Mouse (Mus musculus) C2C12 (cell line): ENCODE measurements at regions not wholly inside any gene's neighbourhood (a gene's known extent, or its start where the extent isn't known, plus 50 kb on each side); places are given as distances from the start of the nearest gene placed in this dataset.

Experiments used
- H3K27me3 ChIP-seq: one replicate; pipeline ENCODE4 v1.6.1; 2011; ENCODE audit not compliant: control insufficient read depth, insufficient read depth, insufficient read length
- H3K36me3 ChIP-seq: one replicate; pipeline ENCODE4 v1.6.1; 2011; ENCODE audit not compliant: control insufficient read depth, insufficient read depth
- H3K4me3 ChIP-seq: one replicate; pipeline ENCODE4 v1.5.1; 2011; ENCODE audit warnings: mild to moderate bottlenecking, control low read depth; ENCODE audit not compliant: poor library complexity, insufficient read depth, severe bottlenecking
- H3K79me2 ChIP-seq: one replicate; pipeline ENCODE4 v1.6.1; 2011; ENCODE audit not compliant: control insufficient read depth, insufficient read depth
- H3K79me3 ChIP-seq: one replicate; pipeline ENCODE4 v1.6.1; 2011; ENCODE audit warnings: low read depth, control low read depth
- H3ac ChIP-seq: one replicate; pipeline ENCODE3; 2011; ENCODE audit warnings: low read depth; ENCODE audit not compliant: control insufficient read depth, insufficient read length
- CEBPB ChIP-seq: IDR thresholded peaks from one replicate; pipeline ENCODE4 v1.6.1; 2011; ENCODE audit warnings: low read depth, mild to moderate bottlenecking, control low read depth, moderate library complexity
- CTCF ChIP-seq: IDR thresholded peaks from one replicate; pipeline ENCODE4 v1.5.1; 2011; ENCODE audit not compliant: control insufficient read depth, insufficient read depth, insufficient read length
- FOSL1 ChIP-seq: IDR thresholded peaks from one replicate; pipeline ENCODE4 v1.8.0; 2011; ENCODE audit warnings: mild to moderate bottlenecking, low read length; ENCODE audit not compliant: poor library complexity, insufficient read depth, severe bottlenecking
- MAX ChIP-seq: IDR thresholded peaks from one replicate; pipeline ENCODE4 v1.6.1; 2011; ENCODE audit warnings: mild to moderate bottlenecking, control low read depth
- MYOD1 ChIP-seq: IDR thresholded peaks from one replicate; pipeline ENCODE4 v1.6.1; 2011; ENCODE audit warnings: low read depth; ENCODE audit not compliant: control insufficient read depth, insufficient read length
- MYOG ChIP-seq: IDR thresholded peaks from one replicate; pipeline ENCODE4 v1.6.1; 2011; ENCODE audit not compliant: control insufficient read depth, insufficient read length; ENCODE audit errors: extremely low read depth
- USF1 ChIP-seq: IDR thresholded peaks from one replicate; pipeline ENCODE4 v1.6.1; 2011; ENCODE audit warnings: low read depth, mild to moderate bottlenecking, control low read depth, moderate library complexity

DNA sequence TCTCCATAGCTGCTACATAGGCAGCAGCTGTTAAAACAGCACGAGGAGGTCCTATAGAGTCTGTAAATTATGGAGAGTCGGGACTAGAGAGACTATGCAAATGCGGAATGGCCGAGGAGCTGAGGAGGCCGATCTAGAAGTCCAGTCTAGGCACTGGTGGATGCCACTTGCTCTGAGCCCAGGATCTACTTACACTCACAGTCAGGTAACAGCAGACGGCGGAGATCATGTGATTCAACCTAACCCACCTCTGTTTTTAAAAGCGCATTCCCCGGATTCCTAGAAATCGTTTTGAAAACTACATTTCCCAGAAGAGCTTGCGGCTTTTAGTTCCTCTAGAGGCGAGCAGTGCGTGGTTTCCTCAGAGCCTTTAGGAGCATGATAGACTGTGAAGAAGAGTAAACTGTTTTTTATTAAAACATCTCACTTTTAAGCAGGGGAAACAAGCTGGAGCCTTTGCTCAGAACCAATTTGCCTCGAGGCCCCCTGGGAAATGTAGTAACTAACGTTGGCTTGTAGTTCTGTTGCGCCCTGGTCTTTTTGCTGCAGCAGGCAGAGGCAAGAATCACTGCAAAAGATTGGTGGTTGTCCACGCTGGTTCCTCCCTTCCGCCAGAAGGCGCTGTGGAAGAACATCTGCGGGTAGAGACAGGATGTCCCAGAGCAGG lies 68.6 kb upstream of the Chd6 start:
- Histone ChIP-seq H3K79me3 (no peaks in the 10 kb centered on the region), H3K36me3 (no peaks in the 10 kb centered on the region), H3K79me2 (no peaks in the 10 kb centered on the region), H3ac (no peak overlapping the region), H3K27me3 (no peaks in the 10 kb centered on the region), H3K4me3 (no peak overlapping the region)
- TF ChIP-seq MAX: no peak
- TF ChIP-seq FOSL1: no peak
- no peak for TF ChIP-seq CTCF
- TF ChIP-seq CEBPB: no peak
- no peak for TF ChIP-seq MYOG
- no peak for TF ChIP-seq MYOD1

DNA sequence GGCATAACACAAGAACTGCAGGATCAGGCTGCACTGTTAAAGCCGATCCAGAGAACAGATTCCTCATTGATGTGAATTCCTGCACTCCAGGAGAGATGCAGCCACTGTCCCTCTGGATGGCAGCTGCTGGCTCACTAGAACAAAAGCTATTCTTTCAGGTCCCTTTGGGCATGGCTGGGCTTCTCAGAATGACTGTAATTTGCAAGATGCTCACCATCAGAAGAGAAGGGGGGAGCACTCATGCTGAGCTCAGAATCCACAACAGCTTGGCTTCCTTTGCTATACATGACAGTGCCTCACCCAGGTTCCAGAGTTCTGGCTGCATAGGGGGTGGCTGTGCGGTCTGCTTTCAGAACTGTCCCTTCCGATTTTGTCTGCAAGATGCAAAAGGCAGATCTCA lies 57.8 kb upstream of the Chd6 start:
- TF ChIP-seq MAX (no peak), MYOG (no peak), FOSL1 (no peak), CTCF (no peak), USF1 (no peak), MYOD1 (no peak), CEBPB (no peak)

GRCm38 (mm10) chr2:161165495-161165894 lies 56.6 kb upstream of the Chd6 start:
- H3ac ChIP-seq: no peak overlapping the region
- H3K36me3 ChIP-seq: no peaks in the 10 kb centered on the region
- no peaks in the 10 kb centered on the region for H3K79me2 ChIP-seq
- H3K4me3 ChIP-seq: no peak overlapping the region
- no peak for TF ChIP-seq FOSL1
- no peak for TF ChIP-seq USF1
- no peak for TF ChIP-seq CEBPB
- TF ChIP-seq MYOD1: no peak
- TF ChIP-seq MAX: no peak
- no peak for TF ChIP-seq MYOG
- no peak for TF ChIP-seq CTCF
- H3K27me3 ChIP-seq: no peaks in the 10 kb centered on the region
- no peaks in the 10 kb centered on the region for H3K79me3 ChIP-seq

More for the DNA sequence above, 57.8 kb upstream of the Chd6 start:
- Histone ChIP-seq H3K27me3 (no peaks in the 10 kb centered on the region), H3K79me2 (no peaks in the 10 kb centered on the region), H3K36me3 (no peaks in the 10 kb centered on the region), H3K79me3 (no peaks in the 10 kb centered on the region), H3ac (no peak overlapping the region), H3K4me3 (no peak overlapping the region)

DNA sequence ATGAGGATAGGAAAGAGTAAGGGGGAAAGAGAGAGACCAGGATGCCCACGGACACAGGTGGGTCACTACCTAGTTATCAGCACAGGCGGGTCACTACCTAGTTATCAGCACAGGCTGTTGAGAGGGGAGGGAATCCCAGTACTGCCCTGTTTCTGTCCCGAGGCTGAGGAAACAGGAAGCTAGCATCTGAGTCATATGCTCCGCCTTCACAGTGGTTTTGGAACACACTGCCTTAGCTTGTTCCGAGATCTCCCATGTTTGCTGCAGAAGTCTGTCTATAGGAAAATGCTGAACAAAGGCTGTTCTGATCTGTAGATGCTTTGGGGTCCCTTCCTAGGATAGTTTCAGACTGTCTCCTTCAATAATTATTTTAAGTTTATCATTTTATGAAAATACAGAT lies 55.4 kb upstream of the Chd6 start:
- Histone ChIP-seq H3K79me3 (no peaks in the 10 kb centered on the region), H3K36me3 (no peaks in the 10 kb centered on the region), H3ac (no peak overlapping the region), H3K79me2 (no peaks in the 10 kb centered on the region), H3K27me3 (no peaks in the 10 kb centered on the region), H3K4me3 (no peak overlapping the region)
- TF ChIP-seq MAX (no peak), CEBPB (no peak)
